In the genomic region with DNA sequence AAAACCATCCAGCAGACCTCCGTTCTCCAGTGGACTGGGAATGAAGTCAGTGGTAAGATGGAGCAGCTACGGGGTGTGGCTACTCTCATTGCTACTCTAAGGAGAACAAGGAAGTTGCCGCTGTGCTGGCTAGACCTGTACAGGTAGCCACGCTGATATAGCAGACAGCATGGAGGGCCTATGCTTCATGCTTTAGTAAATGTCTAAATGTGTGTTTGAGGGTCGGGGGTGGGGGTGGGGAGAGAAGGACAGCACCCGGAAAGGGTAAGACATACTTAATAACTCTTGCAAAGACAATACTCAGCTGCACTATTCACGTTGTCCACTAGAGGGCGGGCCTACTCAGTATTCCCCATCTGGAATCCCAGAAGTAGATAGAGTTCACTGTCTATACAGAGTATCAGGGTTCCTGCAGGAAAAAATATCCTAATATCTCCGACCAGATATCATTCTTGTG, we compare ENCODE assay signal across 8 mouse cellular contexts. TPM values are rescaled to one million over a fixed set of nuclear protein-coding genes. Genes with fewer than 3 reads are reported as not detected.
DNase-seq lines count a peak whose midpoint lies in the region; ATAC-seq lines count a peak whose summit lies in the region.

No protein-coding gene starts in this region.

- peak; percentile 40 to 61 for DNase-seq in urinary bladder, adult 18-20 months (ENCODE audit: low spot score in 2 of 2)
- no peak for DNase-seq in urinary bladder, adult 2 months (ENCODE audit: low spot score)
- peak; percentile 89 for DNase-seq in embryo, embryonic 10 days (ENCODE audit: low spot score)
- peak; percentile 9 for DNase-seq in gastrocnemius, postnatal 25 days
- peak; percentile 94 for DNase-seq in intestine, embryonic 14.5 days (ENCODE audit: low spot score)
- DNase-seq in left cerebral cortex, postnatal 25 days (ENCODE audit: low spot score in 2 of 2) = peak; percentile 70 to 76
- peak; percentile 18 to 70 for DNase-seq in spleen, adult 18-20 months

- no peaks in the 10 kb centered on the region for H3K9me3 ChIP-seq in intestine, embryonic 14.5 days (ENCODE audit: control insufficient read depth, low read length)
- no peaks in the 10 kb centered on the region for H3K9me3 ChIP-seq in midbrain, embryonic 12.5 days

- H3K27ac ChIP-seq in intestine, embryonic 14.5 days (ENCODE audit: low read depth) = no peak overlapping the region
- no peak overlapping the region for H3K27ac ChIP-seq in midbrain, embryonic 12.5 days (replicated peaks)

- no peak overlapping the region for H3K9ac ChIP-seq in intestine, embryonic 14.5 days (ENCODE audit: low read length)
- H3K9ac ChIP-seq in midbrain, embryonic 12.5 days (replicated peaks) = no peak overlapping the region

- H3K4me1 ChIP-seq in intestine, embryonic 14.5 days (replicated peaks; ENCODE audit: control insufficient read depth, insufficient read depth, low read length) = no peaks in the 10 kb centered on the region
- H3K4me1 ChIP-seq in midbrain, embryonic 12.5 days = no peaks in the 10 kb centered on the region

- no peak overlapping the region for H3K4me3 ChIP-seq in intestine, embryonic 14.5 days (ENCODE audit: low read depth, low read length)
- no peak overlapping the region for H3K4me3 ChIP-seq in midbrain, embryonic 12.5 days

- intact Hi-C loops in left cerebral cortex, postnatal 25 days (cut with DNase I) = loop anchor here (1.0 to 5.0 kb wide), 3 partner anchors 221 to 601 kb away; partner anchors contain the start of gene Snx18

- H3K4me2 ChIP-seq in intestine, embryonic 14.5 days (ENCODE audit: low read length) = 0 out of 2 replicates have a peak overlapping the region, but pooled peaks have one; percentile 9
- H3K4me2 ChIP-seq in midbrain, embryonic 12.5 days (replicated peaks) = no peak overlapping the region; the same call in 1 of the 2 replicates

- 27% methylated on average over 9 of the region's 9 CpGs for WGBS in intestine, embryonic 14.5 days
- 33% methylated on average over 9 of the region's 9 CpGs for WGBS in midbrain, embryonic 12.5 days

- no peak; the same call in 1 of the 2 replicates for ATAC-seq in intestine, embryonic 14.5 days (replicated peaks; ENCODE audit: low FRiP score, low TSS enrichment, low read depth)
- ATAC-seq in midbrain, embryonic 12.5 days (ENCODE audit: low FRiP score, low read depth) = peak; percentile 38; the same call in 1 of the 2 replicates

- H3K27me3 ChIP-seq in intestine, embryonic 14.5 days (replicated peaks; ENCODE audit: control insufficient read depth, insufficient read depth, low read length) = no peaks in the 10 kb centered on the region
- H3K27me3 ChIP-seq in midbrain, embryonic 12.5 days = peaks cover 6% of the 10 kb centered on the region; the same call in 1 of the 2 replicates

- H3K36me3 ChIP-seq in intestine, embryonic 14.5 days (ENCODE audit: control insufficient read depth, insufficient read depth, low read length) = no peaks in the 10 kb centered on the region
- no peaks in the 10 kb centered on the region for H3K36me3 ChIP-seq in midbrain, embryonic 12.5 days

RNA-seq across cellular contexts. Expression of gene BC067074, which starts 26.4 kb away (rescaled TPM):
- 2.1 and 2.7 TPM in 2 replicates for polyA plus RNA-seq in urinary bladder, adult 2 months (2012; rRNA removed)
- total RNA-seq in gastrocnemius, postnatal 25 days (2021) = 1 to 10 TPM; 1.2 to 1.4 TPM
- polyA plus RNA-seq in intestine, embryonic 14.5 days (2014; fragmentation: Nextera tagmentation; extraction: Ambion mirVana) = 4.2 and 4.9 TPM in 2 replicates
- total RNA-seq in left cerebral cortex, postnatal 25 days (2021) = 1 to 10 TPM in 1 of 2 experiments, under 1 TPM in 1; 0.85 to 1.2 TPM
- 1.8 and 2.0 TPM in 2 replicates for polyA plus RNA-seq in midbrain, embryonic 12.5 days (2016; fragmentation: Nextera tagmentation; extraction: Ambion mirVana)

RNA-seq across cellular contexts. Expression of gene Gzmk, which starts 40.8 kb away (rescaled TPM):
- polyA plus RNA-seq in urinary bladder, adult 2 months (2012; rRNA removed) = 0.07 and 0.23 TPM in 2 replicates
- total RNA-seq in gastrocnemius, postnatal 25 days (2021) = not detected
- polyA plus RNA-seq in intestine, embryonic 14.5 days (2014; fragmentation: Nextera tagmentation; extraction: Ambion mirVana) = 0.13 TPM in 1 of 2 replicates, not detected in the other
- total RNA-seq in left cerebral cortex, postnatal 25 days (2021) = not detected
- not detected in 2 replicates for polyA plus RNA-seq in midbrain, embryonic 12.5 days (2016; fragmentation: Nextera tagmentation; extraction: Ambion mirVana)

RNA-seq across cellular contexts. Expression of gene Esm1, which starts 57.1 kb away (rescaled TPM):
- 2.5 and 2.6 TPM in 2 replicates for polyA plus RNA-seq in urinary bladder, adult 2 months (2012; rRNA removed)
- under 1 TPM; 0.28 to 0.40 TPM for total RNA-seq in gastrocnemius, postnatal 25 days (2021)
- 3.7 and 4.4 TPM in 2 replicates for polyA plus RNA-seq in intestine, embryonic 14.5 days (2014; fragmentation: Nextera tagmentation; extraction: Ambion mirVana)
- total RNA-seq in left cerebral cortex, postnatal 25 days (2021) = under 1 TPM in 1 of 2 experiments, not detected in 1; 0.41 TPM
- polyA plus RNA-seq in midbrain, embryonic 12.5 days (2016; fragmentation: Nextera tagmentation; extraction: Ambion mirVana) = 1.1 and 2.8 TPM in 2 replicates
